Mouse (Mus musculus) G1E (cell line): ENCODE results near the gene Il3.

ENCODE experiments used
- CTCF ChIP-seq: IDR thresholded peaks from 2 replicates; pipeline ENCODE4 v1.5.1; 2012; ENCODE audit warnings: low read depth, low read length, inconsistent platforms, mixed read lengths
- GATA1 ChIP-seq: IDR thresholded peaks from 2 replicates; pipeline ENCODE4 v1.6.1; 2012; ENCODE audit warnings: borderline replicate concordance, low read length, inconsistent platforms, mixed read lengths
- GATA2 ChIP-seq: IDR thresholded peaks from 2 replicates; pipeline ENCODE4 v1.6.1; 2012; ENCODE audit warnings: low read depth, low read length, inconsistent platforms, borderline replicate concordance
- POLR2AphosphoS5 ChIP-seq: IDR thresholded peaks from 2 replicates; pipeline ENCODE4 v1.6.1; 2012; ENCODE audit warnings: low read depth, low read length, inconsistent platforms; ENCODE audit not compliant: insufficient replicate concordance
- TAL1 ChIP-seq: conservative IDR thresholded peaks from 2 replicates; pipeline ENCODE4 v1.6.1; 2012; ENCODE audit warnings: low read depth, low read length, inconsistent platforms, mixed read lengths

DNA sequence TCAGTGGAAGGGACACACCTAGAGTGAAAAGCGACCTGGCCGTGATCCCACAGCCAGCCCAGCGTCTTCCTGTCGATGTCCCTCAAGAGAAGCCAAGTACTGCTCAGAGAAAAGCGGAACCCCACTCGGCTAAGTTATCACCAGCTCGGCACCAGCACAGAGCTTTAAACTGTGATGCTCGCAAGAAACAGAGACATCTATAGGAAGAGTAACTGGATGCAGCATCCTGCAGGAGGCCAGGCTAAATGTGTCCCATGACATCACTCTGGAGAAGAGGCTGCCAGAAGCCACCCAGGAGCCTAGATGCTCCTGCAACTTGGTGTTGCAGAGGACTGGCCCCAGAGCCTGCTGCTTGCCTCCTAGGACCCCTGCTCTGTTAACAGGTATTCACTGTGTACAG is 34.9 kb upstream of the Il3 start:
- TF ChIP-seq CTCF (no peak), GATA1 (no peak), TAL1 (no peak), POLR2AphosphoS5 (no peak), GATA2 (no peak)
